Mouse (Mus musculus): ENCODE measurements around the gene Ncam2. TPM values are rescaled to one million over a fixed set of nuclear protein-coding genes. Genes with fewer than 3 reads are reported as not detected.
"Not testable (repeated sequence)": the region's sequence is repeated elsewhere in the genome, so short reads cannot be mapped to it uniquely, and the experiment has no call there.

Ncam2 gene
- total RNA-seq, 2 experiments from 2014 or later = 7.4 to 12.7 TPM

DNA sequence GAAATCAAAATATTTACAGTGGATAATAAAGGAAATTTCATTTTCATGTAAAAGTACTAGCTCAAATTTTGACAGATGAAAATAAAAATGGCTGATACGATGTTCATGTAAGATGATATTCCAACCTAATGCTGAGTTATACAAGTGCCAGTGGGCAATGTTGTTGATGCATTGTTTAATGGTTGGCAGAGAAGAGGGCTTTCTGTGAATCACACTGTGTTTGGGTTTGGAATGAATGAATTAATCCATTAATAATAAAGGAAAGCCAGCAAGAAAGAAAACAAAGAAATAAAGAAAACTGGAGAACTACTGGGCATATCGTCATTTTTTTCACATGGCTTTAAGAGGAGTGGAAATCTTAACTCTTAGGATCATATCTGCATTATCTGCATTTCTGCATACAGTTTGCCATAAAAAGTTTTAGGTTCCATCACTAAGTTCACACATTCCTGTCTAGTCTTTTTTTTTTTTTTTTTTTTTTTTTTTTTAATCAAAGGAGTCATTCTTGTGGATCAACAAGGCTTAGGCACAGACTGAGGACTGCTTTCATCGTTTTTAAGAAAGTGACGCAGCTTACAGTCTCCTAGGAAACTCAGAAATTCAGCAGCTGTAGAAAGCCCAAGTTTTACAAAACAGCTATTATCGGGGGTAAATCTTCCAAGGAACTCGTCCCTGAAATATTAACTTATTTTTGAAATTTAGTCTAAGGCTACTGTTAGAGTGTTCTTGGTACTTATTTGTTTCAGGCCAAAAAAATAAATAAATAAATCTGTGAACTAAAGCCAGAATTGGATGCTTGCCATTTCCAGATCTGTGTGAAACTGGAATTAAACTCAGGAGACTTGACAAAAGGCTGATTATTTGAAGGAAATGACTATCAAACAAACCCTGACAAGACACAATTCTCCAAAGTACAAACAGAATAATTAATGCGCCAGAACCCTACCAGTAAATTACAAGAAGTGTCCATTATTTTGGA, 84.7 kb downstream of the Ncam2 start:
- DNase-seq (ENCODE audit: low spot score in 2 of 2) = no peak

DNA sequence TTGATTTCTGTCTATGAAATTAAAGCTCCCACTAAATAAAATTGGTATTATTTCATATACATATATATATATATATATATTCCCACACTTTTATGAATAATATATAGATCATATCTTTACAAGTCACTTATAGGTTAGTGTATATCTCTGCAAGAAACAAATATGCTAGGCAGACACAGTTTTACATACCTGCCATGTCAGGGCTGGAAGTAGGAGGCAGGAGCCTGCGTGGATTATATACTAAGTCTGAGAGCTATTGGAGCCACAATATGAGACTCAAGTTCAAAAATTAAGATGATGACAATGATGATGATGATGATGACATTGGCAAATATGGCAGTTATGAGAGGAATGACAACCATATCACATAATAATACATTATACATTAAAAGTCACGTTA, 85.4 kb downstream of the Ncam2 start:
- DNase-seq (ENCODE audit: low spot score in 2 of 2) = no peak

DNA sequence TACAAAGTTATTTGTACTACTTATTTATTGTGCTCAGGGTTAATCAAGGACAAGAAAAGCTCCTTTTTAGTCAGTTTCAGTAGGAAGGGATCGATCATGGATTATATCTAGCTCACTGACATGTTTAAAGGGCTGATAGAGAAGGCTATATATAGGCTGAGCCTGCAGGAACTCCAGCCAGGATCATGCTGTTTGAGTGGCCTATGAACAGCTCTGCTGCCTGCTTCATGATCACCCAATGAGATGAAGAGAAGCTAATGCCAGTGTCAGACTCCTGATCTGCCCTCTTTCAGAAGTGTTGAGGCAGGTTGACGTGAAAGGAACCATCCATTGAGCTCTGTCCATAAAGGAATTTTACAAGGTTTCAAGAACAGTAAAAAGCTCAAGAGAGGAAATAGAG, 103.3 kb downstream of the Ncam2 start:
- no peak for DNase-seq (ENCODE audit: low spot score in 2 of 2)

DNA sequence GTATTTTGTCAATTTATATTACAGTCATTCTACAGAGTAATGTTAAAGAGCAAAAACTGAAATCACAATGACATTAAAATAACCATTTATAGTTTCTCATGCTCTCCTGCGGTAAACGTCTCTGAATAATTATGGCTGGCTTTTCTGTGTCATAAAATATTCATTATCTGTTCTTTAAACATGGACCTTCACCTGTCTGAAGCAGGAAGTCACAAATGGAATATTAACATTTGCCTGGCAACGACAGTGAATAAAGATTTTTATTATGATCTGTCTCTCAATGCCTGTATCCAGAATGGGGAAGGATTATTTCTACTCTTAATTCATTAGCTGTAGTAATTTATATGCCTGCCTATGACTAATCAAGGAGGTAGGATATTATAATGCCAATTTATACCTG, 108.7 kb downstream of the Ncam2 start:
- DNase-seq (ENCODE audit: low spot score in 2 of 2) = no peak

- no peak for DNase-seq (ENCODE audit: low spot score in 2 of 2)
These were observed 118.5 kb downstream of the Ncam2 start for GRCm38 (mm10) chr16:81319037-81319436.

GRCm38 (mm10) chr16:81330539-81330938, 130.0 kb downstream of the Ncam2 start:
- peak in 1 of 2 experiments; percentile 9 for DNase-seq (ENCODE audit: low spot score in 2 of 2)

- DNase-seq (ENCODE audit: low spot score in 2 of 2) = no peak
These were observed 165.4 kb downstream of the Ncam2 start for GRCm38 (mm10) chr16:81365901-81366300.

DNA sequence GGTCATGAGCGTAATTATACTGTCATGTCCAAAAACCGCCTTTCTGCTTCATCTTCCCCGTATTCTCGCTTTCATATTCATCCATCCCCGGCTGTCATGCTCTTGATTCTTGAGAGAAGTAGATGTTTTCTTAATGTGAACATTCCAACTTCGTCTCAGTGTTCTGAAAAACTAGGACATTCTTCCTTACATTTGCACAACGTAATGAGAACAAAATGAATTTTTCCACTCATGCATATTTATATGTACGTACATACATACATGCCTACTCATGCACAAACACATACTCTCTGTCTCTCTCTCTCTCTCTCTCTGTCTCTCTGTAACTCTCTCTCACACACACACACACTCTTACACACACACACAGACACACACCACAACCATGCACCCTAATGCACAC, 173.7 kb downstream of the Ncam2 start:
- DNase-seq (ENCODE audit: low spot score in 2 of 2) = no peak

GRCm38 (mm10) chr16:81380434-81380833, 179.9 kb downstream of the Ncam2 start:
- no peak for DNase-seq (ENCODE audit: low spot score in 2 of 2)

- no peak for DNase-seq (ENCODE audit: low spot score in 2 of 2)
These were observed 188.1 kb downstream of the Ncam2 start for GRCm38 (mm10) chr16:81388646-81389045.

GRCm38 (mm10) chr16:81434559-81434958, 234.1 kb downstream of the Ncam2 start:
- DNase-seq (ENCODE audit: low spot score in 2 of 2) = no peak

- no peak for DNase-seq (ENCODE audit: low spot score in 2 of 2)
These were observed 236.8 kb downstream of the Ncam2 start for GRCm38 (mm10) chr16:81437091-81437867.

- no peak for DNase-seq (ENCODE audit: low spot score in 2 of 2)
These were observed 237.4 kb downstream of the Ncam2 start for GRCm38 (mm10) chr16:81437868-81438249.

DNA sequence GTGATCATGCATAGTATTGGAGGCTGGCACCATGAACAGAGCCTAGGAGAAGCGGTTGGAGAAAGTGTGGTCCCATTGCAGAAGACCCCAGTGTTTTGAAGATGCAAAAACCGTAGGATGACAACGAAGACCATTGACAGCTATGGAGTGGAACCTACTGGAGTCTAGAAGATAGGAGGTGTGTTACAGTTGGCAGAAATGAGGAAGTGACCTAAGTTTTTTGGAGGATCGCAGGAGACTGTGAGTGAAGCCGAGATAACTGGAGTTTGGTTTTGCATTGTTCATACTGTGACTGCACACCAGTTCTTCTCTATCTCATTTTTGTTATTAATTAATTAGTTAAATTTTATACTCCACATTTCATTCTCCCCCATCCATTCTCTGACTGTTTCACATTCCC, 250.4 kb downstream of the Ncam2 start:
- DNase-seq (ENCODE audit: low spot score in 2 of 2) = no peak

DNA sequence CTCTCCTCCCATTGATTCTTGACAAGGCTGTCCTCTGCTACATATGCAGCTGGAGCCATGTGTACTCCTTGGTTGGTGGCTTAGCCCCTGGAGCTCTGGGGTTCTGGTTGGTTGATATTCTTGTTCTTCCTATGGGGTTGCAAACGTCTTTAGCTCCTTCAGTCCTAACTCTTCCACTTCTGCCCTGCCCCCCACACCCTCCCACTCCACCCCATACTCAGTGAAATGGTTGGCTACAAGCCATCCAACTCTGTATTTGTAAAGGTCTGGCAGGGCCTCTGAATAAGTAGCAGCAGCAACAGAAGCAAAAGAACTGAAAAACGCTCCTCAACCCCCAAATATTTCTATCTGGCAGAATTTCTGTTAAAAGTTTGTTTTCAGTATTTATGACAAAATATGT, 252.5 kb downstream of the Ncam2 start:
- no peak for DNase-seq (ENCODE audit: low spot score in 2 of 2)

DNA sequence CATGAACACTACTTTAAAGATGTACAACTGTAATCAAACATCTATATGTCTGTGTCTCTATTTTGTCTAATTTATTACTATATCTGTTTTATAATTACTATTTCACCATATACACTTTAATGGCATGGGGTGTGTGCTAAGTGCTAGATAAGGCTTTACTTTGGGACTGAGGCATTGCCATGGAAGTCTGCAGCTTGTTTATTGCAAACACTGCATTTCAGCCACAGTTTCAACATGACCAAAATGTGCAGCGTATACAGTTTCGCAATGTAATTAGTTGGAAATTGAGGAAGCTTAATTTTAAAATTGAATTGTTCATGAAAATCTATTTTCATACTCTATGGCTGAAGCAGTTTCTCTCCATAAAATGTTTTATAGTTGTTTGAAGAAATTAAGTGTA, 254.0 kb downstream of the Ncam2 start:
- DNase-seq (ENCODE audit: low spot score in 2 of 2) = no peak

DNA sequence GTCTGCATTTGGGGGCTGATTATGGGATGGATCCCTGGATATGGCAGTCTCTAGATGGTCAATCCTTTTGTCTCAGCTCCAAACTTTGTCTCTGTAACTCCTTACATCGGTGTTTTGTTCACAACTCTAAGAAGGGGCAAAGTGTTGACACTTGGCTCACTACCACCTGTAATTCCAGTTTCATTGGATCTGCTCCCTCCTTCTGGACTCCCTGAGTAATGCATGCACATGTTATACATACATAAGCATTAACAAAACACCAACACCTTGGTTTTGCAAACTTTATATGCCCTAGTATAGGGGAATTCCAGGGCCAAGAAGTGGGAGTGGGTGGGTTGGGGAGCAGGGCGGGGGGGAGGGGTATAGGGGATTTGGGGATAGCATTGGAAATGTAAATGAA, 262.2 kb downstream of the Ncam2 start:
- not testable (repeated sequence) for DNase-seq (ENCODE audit: low spot score in 2 of 2)

GRCm38 (mm10) chr16:81472925-81473324, 272.4 kb downstream of the Ncam2 start:
- no peak for DNase-seq (ENCODE audit: low spot score in 2 of 2)

GRCm38 (mm10) chr16:81481058-81481457, 280.6 kb downstream of the Ncam2 start:
- DNase-seq (ENCODE audit: low spot score in 2 of 2) = no peak

DNA sequence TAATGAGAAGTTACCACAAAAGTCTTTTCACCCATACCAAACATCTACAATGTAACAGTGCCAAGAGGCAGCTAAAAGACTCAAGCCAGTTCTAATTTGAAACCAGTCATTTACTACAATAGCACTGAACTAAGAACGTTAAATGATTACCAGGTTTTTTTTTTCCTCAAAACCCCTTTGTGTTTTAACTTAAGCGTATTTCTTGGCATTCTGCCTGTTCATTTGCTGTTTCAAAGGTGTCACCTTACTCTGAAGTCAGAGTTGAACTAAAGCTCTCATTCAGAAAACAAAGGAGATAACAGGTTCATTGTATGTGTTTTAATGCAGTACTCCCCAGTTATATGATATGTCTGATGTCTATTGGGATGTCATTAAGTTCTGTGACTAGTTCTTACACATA, 295.6 kb downstream of the Ncam2 start:
- no peak for DNase-seq (ENCODE audit: low spot score in 2 of 2)

DNA sequence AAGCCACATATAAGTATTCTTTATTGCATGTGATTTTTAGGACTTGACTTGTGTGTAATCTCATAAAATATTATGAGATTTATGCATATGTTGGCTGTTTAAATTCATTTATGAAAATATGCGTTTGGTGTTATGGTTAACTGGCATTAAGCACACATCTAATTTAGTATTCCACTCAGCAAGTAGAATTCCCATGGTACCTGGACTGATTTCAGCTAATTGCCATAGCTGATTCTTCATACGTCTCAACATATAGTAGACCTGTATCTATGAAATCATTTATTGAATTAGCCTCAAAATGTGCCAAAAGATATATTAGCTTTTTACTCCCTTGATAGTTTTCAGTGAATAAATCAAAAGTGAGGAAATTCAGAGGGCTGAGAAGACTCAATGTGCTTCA, 302.1 kb downstream of the Ncam2 start:
- no peak for DNase-seq (ENCODE audit: low spot score in 2 of 2)

GRCm38 (mm10) chr16:81536230-81536629, 335.7 kb downstream of the Ncam2 start:
- DNase-seq (ENCODE audit: low spot score in 2 of 2) = no peak

Measured in adrenal gland, postnatal 4 days (tissue).